Mouse (Mus musculus): ENCODE measurements at regions not wholly inside any gene's neighbourhood (a gene's known extent, or its start where the extent isn't known, plus 50 kb on each side); places are given as distances from the start of the nearest gene placed in this dataset.

DNA sequence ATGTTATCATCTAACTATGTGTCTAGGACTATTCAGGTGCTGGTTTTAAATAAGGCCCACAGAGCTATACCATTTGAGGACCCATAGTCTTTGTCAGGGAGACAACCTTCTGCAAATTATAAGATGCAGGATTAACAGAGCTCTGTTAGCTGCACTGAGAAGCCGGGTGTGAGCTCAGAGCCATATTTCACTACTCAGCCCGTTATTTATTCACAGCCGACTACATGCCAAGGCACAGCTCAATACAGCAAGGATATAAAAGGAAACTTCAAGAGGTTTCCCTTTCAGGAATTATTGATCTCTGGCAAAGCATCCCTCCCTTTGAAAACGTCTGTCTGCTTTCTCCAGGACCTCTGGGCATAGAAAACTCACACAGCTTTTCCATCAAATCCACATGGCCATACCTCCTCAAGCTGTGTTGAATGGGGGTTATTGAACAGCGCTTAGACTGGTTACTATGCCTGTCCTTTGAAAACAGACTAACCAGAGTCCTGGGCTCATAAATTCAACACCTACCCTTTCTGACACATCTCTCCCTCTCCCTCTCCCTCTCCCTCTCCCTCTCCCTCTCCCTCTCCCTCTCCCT, 78.7 kb upstream of the Basp1 start:
- no peak for ATAC-seq
- WGBS = 59% methylated on average over 5 of the region's 5 CpGs

DNA sequence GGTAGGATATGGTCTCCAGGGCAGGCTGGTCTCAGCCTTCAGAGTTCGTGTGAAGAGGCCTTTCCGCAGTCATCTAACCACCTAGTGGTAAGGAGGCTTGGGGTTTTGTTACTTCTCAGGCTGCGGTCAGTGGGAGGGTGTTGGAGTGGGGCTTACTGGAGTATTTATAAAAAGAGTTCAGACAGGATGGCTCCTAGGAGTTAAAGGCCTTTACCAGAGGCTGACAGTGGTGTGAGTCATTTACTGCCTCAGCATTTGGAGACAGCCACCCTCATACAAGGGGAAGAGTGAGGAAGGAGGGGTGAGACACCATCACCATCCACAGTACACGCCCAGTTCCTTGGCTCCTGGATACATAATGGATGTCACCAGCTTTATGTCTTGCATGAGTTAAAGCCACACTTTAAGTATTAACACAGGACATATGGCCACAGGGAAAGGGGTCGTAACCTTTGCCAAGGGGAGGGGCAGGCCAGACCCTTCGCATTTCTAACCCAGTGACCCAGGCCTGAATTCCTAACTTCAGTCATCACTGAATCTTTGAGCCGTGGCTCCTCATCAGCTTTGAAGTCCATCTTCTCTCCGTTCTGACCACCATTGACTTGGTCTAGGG, 81.2 kb upstream of the Basp1 start:
- 0 out of 2 replicates have a peak, but pooled peaks cover 3% of the 10 kb centered on the region for H3K4me1 ChIP-seq (ENCODE audit: control insufficient read depth, insufficient read depth, low read depth, low read length)
- H3K9me3 ChIP-seq (ENCODE audit: control insufficient read depth, low read length) = no peaks in the 10 kb centered on the region
- H3K9ac ChIP-seq (ENCODE audit: low read depth, low read length) = no peak overlapping the region
- no peak overlapping the region for H3K27ac ChIP-seq (ENCODE audit: low read depth, low read length)
- no peak for ATAC-seq
- H3K4me3 ChIP-seq (ENCODE audit: low read length) = no peak overlapping the region
- no peaks in the 10 kb centered on the region for H3K36me3 ChIP-seq (ENCODE audit: control insufficient read depth, insufficient read depth, low read length)
- no peak overlapping the region for H3K4me2 ChIP-seq (ENCODE audit: low read length)
- no peaks in the 10 kb centered on the region; the same call in none of the 2 replicates for H3K27me3 ChIP-seq (replicated peaks; ENCODE audit: control insufficient read depth, insufficient read depth, low read length)
- WGBS = 73% methylated on average over 8 of the region's 8 CpGs

More for the DNA sequence above, 78.7 kb upstream of the Basp1 start:
- Histone ChIP-seq H3K36me3 (ENCODE audit: control insufficient read depth, insufficient read depth, low read length) (no peaks in the 10 kb centered on the region), H3K27ac (ENCODE audit: low read depth, low read length) (no peak overlapping the region), H3K27me3 (replicated peaks; ENCODE audit: control insufficient read depth, insufficient read depth, low read length) (no peaks in the 10 kb centered on the region; the same call in 1 of the 2 replicates), H3K4me2 (ENCODE audit: low read length) (no peak overlapping the region), H3K9ac (ENCODE audit: low read depth, low read length) (no peak overlapping the region), H3K9me3 (ENCODE audit: control insufficient read depth, low read length) (no peaks in the 10 kb centered on the region), H3K4me3 (ENCODE audit: low read length) (no peak overlapping the region), H3K4me1 (ENCODE audit: control insufficient read depth, insufficient read depth, low read depth, low read length) (no peaks in the 10 kb centered on the region)

DNA sequence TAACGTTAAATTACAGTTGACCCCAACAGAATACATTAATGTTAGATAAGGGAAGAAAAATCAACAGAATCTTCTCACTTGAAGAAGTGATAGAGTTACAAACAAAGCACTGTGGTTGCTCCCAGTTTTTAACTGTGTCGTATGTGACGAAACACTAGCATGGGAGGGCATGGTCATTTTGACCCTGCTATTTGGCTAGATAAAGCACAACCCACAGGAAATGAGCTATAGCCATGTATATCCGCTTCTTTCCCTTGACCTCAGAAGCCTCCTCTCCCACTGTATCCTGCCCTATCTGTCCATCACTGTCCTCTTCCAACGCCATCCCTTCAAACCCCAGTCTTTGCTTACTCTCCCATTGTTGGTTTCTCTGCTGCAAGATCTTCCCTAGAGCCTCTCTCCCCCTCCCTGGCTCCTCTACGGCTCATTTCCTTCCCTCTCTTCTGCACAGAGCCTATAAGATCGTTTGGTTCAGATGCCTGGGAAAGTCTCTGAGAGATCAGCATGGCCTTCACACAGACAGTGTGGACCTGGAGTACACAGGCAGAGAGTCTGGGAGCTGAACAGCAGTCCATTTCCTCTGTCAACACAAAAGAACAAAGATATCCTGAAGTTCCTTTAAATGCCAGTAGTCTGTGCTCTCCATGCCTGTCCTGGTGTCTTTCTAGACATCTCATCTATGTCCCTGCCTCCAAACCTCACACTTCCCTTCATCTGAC, 82.5 kb upstream of the Basp1 start:
- no peak overlapping the region for H3K9ac ChIP-seq (ENCODE audit: low read depth, low read length)
- no peak for ATAC-seq
- H3K27me3 ChIP-seq (replicated peaks; ENCODE audit: control insufficient read depth, insufficient read depth, low read length) = no peaks in the 10 kb centered on the region; the same call in none of the 2 replicates
- no peaks in the 10 kb centered on the region for H3K9me3 ChIP-seq (ENCODE audit: control insufficient read depth, low read length)
- no peak overlapping the region for H3K27ac ChIP-seq (ENCODE audit: low read depth, low read length)
- no peaks in the 10 kb centered on the region for H3K36me3 ChIP-seq (ENCODE audit: control insufficient read depth, insufficient read depth, low read length)
- H3K4me2 ChIP-seq (ENCODE audit: low read length) = no peak overlapping the region
- WGBS = 66% methylated on average over 7 of the region's 7 CpGs
- H3K4me1 ChIP-seq (ENCODE audit: control insufficient read depth, insufficient read depth, low read depth, low read length) = 0 out of 2 replicates have a peak, but pooled peaks cover 3% of the 10 kb centered on the region
- H3K4me3 ChIP-seq (ENCODE audit: low read length) = no peak overlapping the region

DNA sequence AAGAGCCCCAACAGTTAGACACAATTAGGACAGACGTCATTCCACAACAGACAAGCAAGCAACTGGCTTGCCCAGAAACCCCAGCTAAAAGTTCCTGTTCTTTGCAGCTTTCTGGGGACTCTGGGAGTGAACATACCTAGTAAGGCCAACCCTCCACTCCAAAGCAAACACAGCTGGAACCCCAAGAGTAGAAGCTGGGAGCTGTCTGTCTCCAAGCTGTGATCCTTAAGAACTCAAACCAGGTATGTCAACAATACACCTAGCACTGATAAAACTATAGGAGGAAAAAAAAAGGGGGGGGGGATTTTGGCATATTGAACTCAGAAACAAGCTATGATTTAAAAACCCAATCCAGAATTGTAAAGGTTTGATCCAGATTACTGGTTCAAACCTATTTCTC, 84.2 kb upstream of the Basp1 start:
- H3K4me1 ChIP-seq (ENCODE audit: control insufficient read depth, insufficient read depth, low read depth, low read length) = 0 out of 2 replicates have a peak, but pooled peaks cover 3% of the 10 kb centered on the region
- H3K36me3 ChIP-seq (ENCODE audit: control insufficient read depth, insufficient read depth, low read length) = no peaks in the 10 kb centered on the region
- H3K9ac ChIP-seq (ENCODE audit: low read depth, low read length) = no peak overlapping the region
- H3K27ac ChIP-seq (ENCODE audit: low read depth, low read length) = no peak overlapping the region
- no peaks in the 10 kb centered on the region for H3K9me3 ChIP-seq (ENCODE audit: control insufficient read depth, low read length)
- no peak for ATAC-seq
- no peak overlapping the region for H3K4me2 ChIP-seq (ENCODE audit: low read length)
- 52% methylated on average over 1 of the region's 1 CpGs for WGBS
- H3K27me3 ChIP-seq (replicated peaks; ENCODE audit: control insufficient read depth, insufficient read depth, low read length) = no peaks in the 10 kb centered on the region; the same call in none of the 2 replicates
- H3K4me3 ChIP-seq (ENCODE audit: low read length) = no peak overlapping the region

DNA sequence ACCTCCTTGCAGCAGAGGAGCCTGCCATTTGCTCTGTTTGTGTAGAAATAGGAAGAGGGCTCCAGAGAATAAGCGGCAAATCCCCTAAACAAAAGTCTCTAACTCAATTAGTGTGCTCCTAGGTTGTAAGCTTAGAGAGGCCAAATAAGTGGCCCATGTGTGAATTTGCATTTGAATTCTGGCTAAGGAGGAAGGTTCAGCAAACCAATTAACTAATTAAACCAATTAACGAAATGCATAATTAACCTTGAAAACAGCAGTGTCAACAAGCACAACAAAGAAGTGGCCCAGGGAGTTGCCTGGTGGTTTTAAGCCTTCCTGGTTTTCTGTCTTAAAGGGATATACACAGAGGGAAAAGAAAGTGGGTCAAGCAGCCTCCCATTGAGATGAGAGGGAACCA, 84.9 kb upstream of the Basp1 start:
- H3K4me2 ChIP-seq (ENCODE audit: low read length) = no peak overlapping the region
- no peaks in the 10 kb centered on the region; the same call in none of the 2 replicates for H3K27me3 ChIP-seq (replicated peaks; ENCODE audit: control insufficient read depth, insufficient read depth, low read length)
- no peak overlapping the region for H3K27ac ChIP-seq (ENCODE audit: low read depth, low read length)
- 19% methylated on average over 2 of the region's 2 CpGs for whole genome bisulfite sequencing
- no peak overlapping the region for H3K9ac ChIP-seq (ENCODE audit: low read depth, low read length)
- H3K36me3 ChIP-seq (ENCODE audit: control insufficient read depth, insufficient read depth, low read length) = no peaks in the 10 kb centered on the region
- 0 out of 2 replicates have a peak, but pooled peaks cover 3% of the 10 kb centered on the region for H3K4me1 ChIP-seq (ENCODE audit: control insufficient read depth, insufficient read depth, low read depth, low read length)
- H3K9me3 ChIP-seq (ENCODE audit: control insufficient read depth, low read length) = no peaks in the 10 kb centered on the region
- no peak overlapping the region for H3K4me3 ChIP-seq (ENCODE audit: low read length)
- ATAC-seq = peak; percentile 61; the same call in 1 of the 2 replicates

DNA sequence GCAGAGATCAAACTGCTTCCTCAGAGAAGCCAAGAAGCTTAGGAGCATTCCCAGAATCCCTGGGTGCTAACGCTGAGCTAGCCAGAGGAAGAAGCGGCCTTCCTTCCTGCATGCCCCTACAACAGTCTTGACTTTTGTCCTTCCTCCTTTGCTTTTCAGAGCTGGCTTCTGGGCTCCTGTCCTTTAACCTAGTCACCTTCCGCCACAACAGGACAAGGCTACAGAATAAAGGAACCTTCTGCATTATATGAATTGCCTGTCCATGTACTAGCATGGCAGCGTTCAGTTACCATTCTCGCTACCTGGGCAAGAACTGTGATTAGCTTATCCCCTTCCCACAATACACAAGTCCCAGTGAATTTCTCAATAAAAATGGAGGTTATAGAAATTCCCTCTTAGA, 88.9 kb upstream of the Basp1 start:
- ATAC-seq = no peak
- no peak overlapping the region for H3K27ac ChIP-seq (ENCODE audit: low read depth, low read length)
- 83% methylated on average over 5 of the region's 5 CpGs for WGBS
- H3K4me3 ChIP-seq (ENCODE audit: low read length) = no peak overlapping the region
- no peak overlapping the region for H3K9ac ChIP-seq (ENCODE audit: low read depth, low read length)
- H3K4me2 ChIP-seq (ENCODE audit: low read length) = no peak overlapping the region
- no peaks in the 10 kb centered on the region for H3K9me3 ChIP-seq (ENCODE audit: control insufficient read depth, low read length)
- no peaks in the 10 kb centered on the region; the same call in 1 of the 2 replicates for H3K27me3 ChIP-seq (replicated peaks; ENCODE audit: control insufficient read depth, insufficient read depth, low read length)
- H3K36me3 ChIP-seq (ENCODE audit: control insufficient read depth, insufficient read depth, low read length) = no peaks in the 10 kb centered on the region
- 0 out of 2 replicates have a peak, but pooled peaks cover 3% of the 10 kb centered on the region for H3K4me1 ChIP-seq (ENCODE audit: control insufficient read depth, insufficient read depth, low read depth, low read length)

DNA sequence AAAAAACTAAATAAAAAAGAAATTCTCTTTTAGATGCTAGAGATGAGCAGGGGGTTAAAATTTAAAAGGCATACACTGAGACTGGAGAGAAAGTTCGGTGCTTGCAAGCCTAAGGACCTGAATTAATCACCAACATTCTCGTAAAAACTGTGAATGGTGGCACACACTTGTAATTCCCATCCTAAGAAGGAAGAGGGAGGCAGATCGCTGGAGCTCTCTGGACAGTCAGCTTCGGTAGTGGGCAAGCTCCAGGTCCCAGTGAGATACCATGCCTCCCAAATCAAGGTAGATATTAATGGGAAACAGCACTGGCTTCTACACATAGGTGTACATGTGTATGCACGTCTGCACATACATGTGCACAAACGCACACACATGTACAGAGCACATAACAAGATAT, 89.5 kb upstream of the Basp1 start:
- H3K9ac ChIP-seq (ENCODE audit: low read depth, low read length) = no peak overlapping the region
- H3K27me3 ChIP-seq (replicated peaks; ENCODE audit: control insufficient read depth, insufficient read depth, low read length) = no peaks in the 10 kb centered on the region; the same call in 1 of the 2 replicates
- H3K27ac ChIP-seq (ENCODE audit: low read depth, low read length) = no peak overlapping the region
- WGBS = 68% methylated on average over 6 of the region's 6 CpGs
- H3K4me2 ChIP-seq (ENCODE audit: low read length) = no peak overlapping the region
- H3K9me3 ChIP-seq (ENCODE audit: control insufficient read depth, low read length) = no peaks in the 10 kb centered on the region
- no peak for ATAC-seq
- 0 out of 2 replicates have a peak, but pooled peaks cover 3% of the 10 kb centered on the region for H3K4me1 ChIP-seq (ENCODE audit: control insufficient read depth, insufficient read depth, low read depth, low read length)
- no peaks in the 10 kb centered on the region for H3K36me3 ChIP-seq (ENCODE audit: control insufficient read depth, insufficient read depth, low read length)
- H3K4me3 ChIP-seq (ENCODE audit: low read length) = no peak overlapping the region

DNA sequence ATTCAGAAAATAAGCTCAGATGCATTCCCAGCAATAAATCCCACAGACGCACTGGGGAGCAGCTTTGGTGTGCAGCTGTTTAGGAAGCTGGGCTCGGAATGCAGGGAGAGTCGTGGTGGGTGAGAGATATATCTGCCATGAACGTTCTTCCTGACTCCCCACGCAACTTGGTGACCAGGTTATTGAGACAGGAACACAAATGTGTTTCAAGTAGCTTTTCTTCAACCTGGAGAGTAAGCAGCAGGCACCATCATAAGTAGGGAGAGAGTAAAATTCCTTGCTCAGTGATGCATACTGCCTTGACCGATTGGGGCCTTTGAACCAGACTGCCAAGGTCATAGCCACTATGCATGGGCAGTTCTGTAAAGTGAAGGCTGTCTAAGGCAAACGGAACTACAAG, 95.6 kb upstream of the Basp1 start:
- Histone ChIP-seq H3K27me3 (replicated peaks; ENCODE audit: control insufficient read depth, insufficient read depth, low read length) (no peaks in the 10 kb centered on the region), H3K9me3 (ENCODE audit: control insufficient read depth, low read length) (no peaks in the 10 kb centered on the region), H3K27ac (ENCODE audit: low read depth, low read length) (no peak overlapping the region), H3K4me2 (ENCODE audit: low read length) (no peak overlapping the region), H3K9ac (ENCODE audit: low read depth, low read length) (no peak overlapping the region), H3K4me3 (ENCODE audit: low read length) (no peak overlapping the region), H3K4me1 (ENCODE audit: control insufficient read depth, insufficient read depth, low read depth, low read length) (no peaks in the 10 kb centered on the region; the same call in none of the 2 replicates), H3K36me3 (ENCODE audit: control insufficient read depth, insufficient read depth, low read length) (no peaks in the 10 kb centered on the region)
- WGBS = 47% methylated on average over 7 of the region's 7 CpGs
- ATAC-seq = no peak

DNA sequence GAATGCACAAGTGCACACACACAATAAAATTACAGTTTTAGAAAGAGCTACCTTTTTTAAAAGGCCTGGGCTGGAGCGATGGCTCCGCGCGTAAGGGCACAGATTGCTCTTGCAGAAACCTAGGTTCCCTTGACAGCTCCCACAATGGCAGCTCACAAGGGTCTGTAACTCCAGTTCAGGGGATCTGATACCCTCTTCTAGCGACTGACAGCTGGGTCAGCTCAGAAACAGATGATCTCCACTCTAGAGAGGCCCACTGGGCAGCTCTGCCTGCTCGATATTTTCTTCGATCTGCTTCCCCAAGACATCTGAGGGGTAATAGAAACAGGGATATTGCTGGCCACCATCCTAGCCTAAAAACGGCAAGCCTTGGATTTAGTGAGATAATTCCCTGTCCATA, 96.0 kb upstream of the Basp1 start:
- H3K4me1 ChIP-seq (ENCODE audit: control insufficient read depth, insufficient read depth, low read depth, low read length) = no peaks in the 10 kb centered on the region; the same call in none of the 2 replicates
- WGBS = 67% methylated on average over 8 of the region's 8 CpGs
- no peak for ATAC-seq

More for the DNA sequence above, 96.0 kb upstream of the Basp1 start:
- H3K27ac ChIP-seq (ENCODE audit: low read depth, low read length) = no peak overlapping the region
- no peaks in the 10 kb centered on the region for H3K36me3 ChIP-seq (ENCODE audit: control insufficient read depth, insufficient read depth, low read length)
- H3K4me3 ChIP-seq (ENCODE audit: low read length) = no peak overlapping the region
- H3K9ac ChIP-seq (ENCODE audit: low read depth, low read length) = no peak overlapping the region
- no peak overlapping the region for H3K4me2 ChIP-seq (ENCODE audit: low read length)
- H3K9me3 ChIP-seq (ENCODE audit: control insufficient read depth, low read length) = no peaks in the 10 kb centered on the region
- H3K27me3 ChIP-seq (replicated peaks; ENCODE audit: control insufficient read depth, insufficient read depth, low read length) = no peaks in the 10 kb centered on the region
